Mouse (Mus musculus) forebrain, embryonic 14.5 days (tissue): Measurements from ENCODE around the gene Fam168b. TPM values are rescaled to one million over a fixed set of nuclear protein-coding genes. Genes with fewer than 3 reads are reported as not detected.

Source experiments
- ATAC-seq: fragments of 200-750 bp; cut with Nextera tagmentation; 2 replicates; pipeline ENCODE4 v1.8.0; 2017; ENCODE audit warnings: mild to moderate bottlenecking, moderate library complexity
- DNase-seq: peaks from one replicate; pipeline ENCODE4 v3.0.0-alpha.2; 2015; ENCODE audit warnings: low spot score
- H3K27ac ChIP-seq: fragments of 300-500 bp; sonication (generic); 2 replicates; pipeline ENCODE4 v1.5.1; 2014; ENCODE audit warnings: low read depth, mild to moderate bottlenecking, control low read depth, low read length, moderate library complexity
- H3K27me3 ChIP-seq: fragments of 300-500 bp; sonication (generic); replicated peaks from 2 replicates; pipeline ENCODE4 v1.6.1; 2014; ENCODE audit warnings: low read length, control low read depth, mixed read lengths; ENCODE audit not compliant: control insufficient read depth, insufficient read depth
- H3K36me3 ChIP-seq: fragments of 300-500 bp; sonication (generic); 2 replicates; pipeline ENCODE4 v1.6.1; 2014; ENCODE audit warnings: low read length, control low read depth; ENCODE audit not compliant: control insufficient read depth, insufficient read depth
- H3K4me1 ChIP-seq: fragments of 300-500 bp; sonication (generic); 2 replicates; pipeline ENCODE4 v1.6.1; 2014; ENCODE audit warnings: antibody characterized with exemption, low read length, control low read depth; ENCODE audit not compliant: control insufficient read depth, insufficient read depth
- H3K4me2 ChIP-seq: fragments of 300-500 bp; sonication (generic); 2 replicates; pipeline ENCODE4 v1.6.1; 2014; ENCODE audit warnings: mild to moderate bottlenecking, control low read depth, low read length
- H3K4me3 ChIP-seq: fragments of 300-500 bp; sonication (generic); 2 replicates; pipeline ENCODE4 v1.5.1; 2014; ENCODE audit warnings: low read depth, low read length, control low read depth
- H3K9ac ChIP-seq: fragments of 300-500 bp; sonication (generic); 2 replicates; pipeline ENCODE4 v1.6.1; 2014; ENCODE audit warnings: mild to moderate bottlenecking, low read length, control low read depth, moderate library complexity
- H3K9me3 ChIP-seq: fragments of 300-500 bp; sonication (generic); replicated peaks from 2 replicates; pipeline ENCODE4 v1.6.1; 2016; ENCODE audit warnings: low read length, control low read depth, mixed read lengths; ENCODE audit not compliant: control insufficient read depth
- WGBS: fragments of 180-500 bp; shearing (Covaris S2); extraction: QIAGEN DNeasy Blood & Tissue Kit; methylation state at CpG from one replicate; pipeline ENCODE4 v1.1.7; 2014; 5-methylcytosine and 5-hydroxymethylcytosine counted together
- polyA plus RNA-seq: library from polyadenylated mRNA; unstranded; fragments of >200 nt; fragmentation: Nextera tagmentation; extraction: Ambion mirVana; gene quantifications from 2 replicates; pipeline ENCODE4 v1.2.1, GENCODE M21; 2014

The Fam168b gene
- 81.8 and 102 TPM in 2 replicates for polyA plus RNA-seq

- WGBS = 2% methylated on average over 42 of the region's 59 CpGs
- peak; percentile 94 for DNase-seq
- peak; percentile 90 for ATAC-seq
- peaks cover 21% of the 10 kb centered on the region for H3K4me1 ChIP-seq
- peak within 1 kb of the TSS; percentile 98 for H3K27ac ChIP-seq
- peaks cover 5% of the 10 kb centered on the region; the same call in 1 of the 2 replicates for H3K36me3 ChIP-seq
- H3K4me3 ChIP-seq = peak within 1 kb of the TSS; percentile 66
- peak within 1 kb of the TSS; percentile 85 for H3K4me2 ChIP-seq
- H3K9ac ChIP-seq = peak within 1 kb of the TSS; percentile 92
- no peaks in the 10 kb centered on the region for H3K9me3 ChIP-seq
- no peaks in the 10 kb centered on the region for H3K27me3 ChIP-seq
Observed at GRCm38 (mm10) chr1:34842887-34843618, at the start of gene Fam168b. TSS of gene Fam168b (minus strand) at chr1:34843065.

- H3K4me1 ChIP-seq = no peaks in the 10 kb centered on the region
- DNase-seq = no peak
- H3K4me2 ChIP-seq = no peak overlapping the region
- no peaks in the 10 kb centered on the region for H3K36me3 ChIP-seq
- H3K27me3 ChIP-seq = no peaks in the 10 kb centered on the region
- no peak overlapping the region for H3K9ac ChIP-seq
- 87% methylated on average over 3 of the region's 3 CpGs for WGBS
- H3K4me3 ChIP-seq = no peak overlapping the region
- ATAC-seq = no peak
- no peaks in the 10 kb centered on the region for H3K9me3 ChIP-seq
- H3K27ac ChIP-seq = no peak overlapping the region
Observed at GRCm38 (mm10) chr1:34892466-34892865, 49.6 kb upstream of the Fam168b start.

GRCm38 (mm10) chr1:34891559-34892289, 48.9 kb upstream of the Fam168b start:
- Histone ChIP-seq H3K4me2 (no peak overlapping the region), H3K9me3 (no peaks in the 10 kb centered on the region), H3K9ac (no peak overlapping the region), H3K4me3 (no peak overlapping the region), H3K27ac (no peak overlapping the region), H3K4me1 (no peaks in the 10 kb centered on the region), H3K27me3 (no peaks in the 10 kb centered on the region), H3K36me3 (no peaks in the 10 kb centered on the region)
- ATAC-seq (peak; percentile 81; the same call in 1 of the 2 replicates), DNase-seq (peak; percentile 84)
- 62% methylated on average over 14 of the region's 14 CpGs for WGBS

- Histone ChIP-seq H3K9me3 (no peaks in the 10 kb centered on the region), H3K27ac (no peak overlapping the region), H3K27me3 (no peaks in the 10 kb centered on the region), H3K4me2 (no peak overlapping the region), H3K9ac (no peak overlapping the region), H3K4me3 (no peak overlapping the region), H3K36me3 (0 out of 2 replicates have a peak, but pooled peaks cover under 1% of the 10 kb centered on the region), H3K4me1 (no peaks in the 10 kb centered on the region)
- ATAC-seq (no peak), DNase-seq (no peak)
Observed at GRCm38 (mm10) chr1:34883776-34884175, 40.9 kb upstream of the Fam168b start.

GRCm38 (mm10) chr1:34879611-34880010, 36.7 kb upstream of the Fam168b start:
- Histone ChIP-seq H3K27ac (no peak overlapping the region), H3K9ac (no peak overlapping the region), H3K4me1 (no peaks in the 10 kb centered on the region), H3K9me3 (no peaks in the 10 kb centered on the region), H3K36me3 (peaks cover 32% of the 10 kb centered on the region), H3K27me3 (no peaks in the 10 kb centered on the region), H3K4me3 (no peak overlapping the region), H3K4me2 (no peak overlapping the region)
- DNase-seq (no peak), ATAC-seq (no peak)
- 86% methylated on average over 6 of the region's 6 CpGs for WGBS

GRCm38 (mm10) chr1:34873551-34873950, 30.7 kb upstream of the Fam168b start:
- no peaks in the 10 kb centered on the region for H3K27me3 ChIP-seq
- 94% methylated on average over 5 of the region's 5 CpGs for WGBS
- no peak overlapping the region for H3K9ac ChIP-seq
- no peaks in the 10 kb centered on the region for H3K4me1 ChIP-seq
- DNase-seq = no peak
- peaks cover 73% of the 10 kb centered on the region for H3K36me3 ChIP-seq
- H3K27ac ChIP-seq = no peak overlapping the region
- no peak for ATAC-seq
- H3K9me3 ChIP-seq = no peaks in the 10 kb centered on the region
- H3K4me3 ChIP-seq = no peak overlapping the region
- H3K4me2 ChIP-seq = no peak overlapping the region

- ATAC-seq (no peak), DNase-seq (no peak)
- no peaks in the 10 kb centered on the region for H3K9me3 ChIP-seq
- no peak overlapping the region for H3K27ac ChIP-seq
- H3K36me3 ChIP-seq = peaks cover 63% of the 10 kb centered on the region
- H3K27me3 ChIP-seq = no peaks in the 10 kb centered on the region
- no peak overlapping the region for H3K9ac ChIP-seq
- no peaks in the 10 kb centered on the region for H3K4me1 ChIP-seq
- 96% methylated on average over 9 of the region's 9 CpGs for WGBS
- H3K4me3 ChIP-seq = no peak overlapping the region
- H3K4me2 ChIP-seq = no peak overlapping the region
Observed at GRCm38 (mm10) chr1:34871170-34871569, 28.3 kb upstream of the Fam168b start.

- ATAC-seq = no peak
- Histone ChIP-seq H3K4me2 (no peak overlapping the region), H3K27ac (no peak overlapping the region), H3K9ac (no peak overlapping the region), H3K4me1 (no peaks in the 10 kb centered on the region), H3K36me3 (peaks cover 70% of the 10 kb centered on the region), H3K9me3 (no peaks in the 10 kb centered on the region), H3K27me3 (no peaks in the 10 kb centered on the region), H3K4me3 (no peak overlapping the region)
- DNase-seq = no peak
- WGBS = 96% methylated on average over 16 of the region's 16 CpGs
Observed at GRCm38 (mm10) chr1:34869231-34869630, 26.4 kb upstream of the Fam168b start.

- Histone ChIP-seq H3K27me3 (no peaks in the 10 kb centered on the region), H3K4me1 (no peaks in the 10 kb centered on the region), H3K9me3 (no peaks in the 10 kb centered on the region), H3K9ac (no peak overlapping the region), H3K4me3 (no peak overlapping the region), H3K4me2 (no peak overlapping the region), H3K27ac (no peak overlapping the region), H3K36me3 (peaks cover 70% of the 10 kb centered on the region)
- DNase-seq (no peak), ATAC-seq (no peak)
- 94% methylated on average over 8 of the region's 8 CpGs for WGBS
Observed at GRCm38 (mm10) chr1:34868391-34868790, 25.5 kb upstream of the Fam168b start.
